Mouse (Mus musculus) liver, embryonic 16.5 days (tissue): ENCODE measurements around the gene Zdhhc9. TPM values are rescaled to one million over a fixed set of nuclear protein-coding genes. Genes with fewer than 3 reads are reported as not detected.

Source experiments
- ATAC-seq: fragments of 200-750 bp; cut with Nextera tagmentation; 2 replicates; pipeline ENCODE4 v1.8.0; 2017; ENCODE audit warnings: low read depth, mild to moderate bottlenecking, moderate number of reproducible peaks, moderate library complexity
- H3K27ac ChIP-seq: fragments of 300-500 bp; sonication (generic); 2 replicates; pipeline ENCODE4 v1.5.1; 2014; ENCODE audit warnings: mild to moderate bottlenecking, low read length
- H3K27me3 ChIP-seq: fragments of 300-500 bp; sonication (generic); 2 replicates; pipeline ENCODE4 v1.6.1; 2014; ENCODE audit warnings: low read depth, low read length, mixed read lengths; ENCODE audit not compliant: control insufficient read depth, insufficient read depth
- H3K36me3 ChIP-seq: fragments of 300-500 bp; sonication (generic); 2 replicates; pipeline ENCODE4 v1.6.1; 2014; ENCODE audit warnings: mild to moderate bottlenecking; ENCODE audit not compliant: control insufficient read depth, insufficient read depth
- H3K4me1 ChIP-seq: fragments of 300-500 bp; sonication (generic); 2 replicates; pipeline ENCODE4 v1.6.1; 2014; ENCODE audit warnings: low read depth, low read length, mixed read lengths; ENCODE audit not compliant: control insufficient read depth
- H3K4me2 ChIP-seq: fragments of 300-500 bp; sonication (generic); 2 replicates; pipeline ENCODE4 v1.6.1; 2014; ENCODE audit warnings: low read depth, low read length, mixed read lengths
- H3K4me3 ChIP-seq: fragments of 300-500 bp; sonication (generic); 2 replicates; pipeline ENCODE4 v1.5.1; 2014; ENCODE audit warnings: low read depth, mild to moderate bottlenecking, low read length
- H3K9ac ChIP-seq: fragments of 300-500 bp; sonication (generic); 2 replicates; pipeline ENCODE4 v1.6.1; 2014; ENCODE audit warnings: low read depth, low read length
- H3K9me3 ChIP-seq: fragments of 300-500 bp; sonication (generic); replicated peaks from 2 replicates; pipeline ENCODE4 v1.6.1; 2016; ENCODE audit warnings: low read length; ENCODE audit not compliant: control insufficient read depth
- WGBS: fragments of 180-500 bp; shearing (Covaris S2); extraction: QIAGEN DNeasy Blood & Tissue Kit; methylation state at CpG from one replicate; pipeline ENCODE4 v1.1.7; 2014; ENCODE audit not compliant: insufficient replicate concordance; 5-methylcytosine and 5-hydroxymethylcytosine counted together
- polyA plus RNA-seq: library from polyadenylated mRNA; unstranded; fragments of >200 nt; fragmentation: Nextera tagmentation; extraction: Ambion mirVana; gene quantifications from 2 replicates; pipeline ENCODE4 v1.2.1, GENCODE M21; 2015

Zdhhc9 gene
- polyA plus RNA-seq, 1 experiment from 2014 or later, result 3.1 TPM

- H3K27me3 ChIP-seq, result no peaks in the 10 kb centered on the region
- H3K27ac ChIP-seq, result peak overlapping the region; percentile 70
- H3K4me2 ChIP-seq, result no peak overlapping the region
- H3K36me3 ChIP-seq, result no peaks in the 10 kb centered on the region
- H3K9me3 ChIP-seq, result no peaks in the 10 kb centered on the region
- WGBS, result 19% methylated on average over 3 of the region's 3 CpGs
- no peak for ATAC-seq
- no peak overlapping the region for H3K4me3 ChIP-seq
- peaks cover 33% of the 10 kb centered on the region for H3K4me1 ChIP-seq
- H3K9ac ChIP-seq, result no peak overlapping the region
Observed at GRCm38 (mm10) chrX:48140286-48140877, 68.3 kb downstream of the Zdhhc9 start.

GRCm38 (mm10) chrX:48139368-48140285, 69.1 kb downstream of the Zdhhc9 start:
- Histone ChIP-seq H3K4me3 (peak overlapping the region; percentile 5; the same call in 1 of the 2 replicates), H3K4me1 (peaks cover 33% of the 10 kb centered on the region), H3K27ac (peak overlapping the region; percentile 81; the same call in 1 of the 2 replicates), H3K27me3 (no peaks in the 10 kb centered on the region), H3K9me3 (no peaks in the 10 kb centered on the region), H3K36me3 (no peaks in the 10 kb centered on the region), H3K4me2 (peak overlapping the region; percentile 38), H3K9ac (no peak overlapping the region; the same call in 1 of the 2 replicates)
- 33% methylated on average over 14 of the region's 14 CpGs for WGBS
- ATAC-seq, result no peak

GRCm38 (mm10) chrX:48138539-48139275, 70.0 kb downstream of the Zdhhc9 start:
- Histone ChIP-seq H3K27ac (peak overlapping the region; percentile 81), H3K9me3 (no peaks in the 10 kb centered on the region), H3K4me3 (no peak overlapping the region), H3K4me1 (peaks cover 33% of the 10 kb centered on the region), H3K36me3 (no peaks in the 10 kb centered on the region), H3K4me2 (peak overlapping the region; percentile 38), H3K27me3 (no peaks in the 10 kb centered on the region), H3K9ac (no peak overlapping the region; the same call in 1 of the 2 replicates)
- WGBS, result 22% methylated on average over 7 of the region's 7 CpGs
- ATAC-seq, result peak; percentile 90

- Histone ChIP-seq H3K4me1 (peaks cover 32% of the 10 kb centered on the region), H3K36me3 (no peaks in the 10 kb centered on the region), H3K27me3 (no peaks in the 10 kb centered on the region), H3K27ac (peak overlapping the region; percentile 81), H3K9me3 (no peaks in the 10 kb centered on the region), H3K4me3 (no peak overlapping the region), H3K4me2 (peak overlapping the region; percentile 0; the same call in 1 of the 2 replicates), H3K9ac (no peak overlapping the region)
- WGBS, result 45% methylated on average over 6 of the region's 6 CpGs
- ATAC-seq, result peak; percentile 44
Observed at GRCm38 (mm10) chrX:48138011-48138410, 70.7 kb downstream of the Zdhhc9 start.

- Histone ChIP-seq H3K4me3 (no peak overlapping the region), H3K27me3 (no peaks in the 10 kb centered on the region), H3K4me1 (peaks cover 30% of the 10 kb centered on the region), H3K9ac (no peak overlapping the region), H3K36me3 (no peaks in the 10 kb centered on the region), H3K4me2 (no peak overlapping the region), H3K9me3 (no peaks in the 10 kb centered on the region), H3K27ac (no peak overlapping the region)
- no peak for ATAC-seq
- WGBS, result 56% methylated on average over 4 of the region's 4 CpGs
Observed at GRCm38 (mm10) chrX:48136935-48137334, 71.7 kb downstream of the Zdhhc9 start.

- ATAC-seq, result no peak
- 45% methylated on average over 1 of the region's 1 CpGs for WGBS
- Histone ChIP-seq H3K4me3 (no peak overlapping the region), H3K36me3 (no peaks in the 10 kb centered on the region), H3K9me3 (no peaks in the 10 kb centered on the region), H3K9ac (no peak overlapping the region), H3K27me3 (no peaks in the 10 kb centered on the region), H3K4me1 (no peaks in the 10 kb centered on the region; the same call in 1 of the 2 replicates), H3K27ac (no peak overlapping the region), H3K4me2 (no peak overlapping the region)
Observed at GRCm38 (mm10) chrX:48129167-48129566, 79.5 kb downstream of the Zdhhc9 start.

GRCm38 (mm10) chrX:48127502-48128218, 81.0 kb downstream of the Zdhhc9 start:
- 54% methylated on average over 6 of the region's 6 CpGs for WGBS
- no peak overlapping the region for H3K4me3 ChIP-seq
- H3K36me3 ChIP-seq, result no peaks in the 10 kb centered on the region
- no peak for ATAC-seq
- H3K4me2 ChIP-seq, result no peak overlapping the region
- H3K9ac ChIP-seq, result no peak overlapping the region
- H3K27ac ChIP-seq, result no peak overlapping the region
- H3K4me1 ChIP-seq, result no peaks in the 10 kb centered on the region; the same call in 1 of the 2 replicates
- no peaks in the 10 kb centered on the region for H3K9me3 ChIP-seq
- H3K27me3 ChIP-seq, result no peaks in the 10 kb centered on the region

GRCm38 (mm10) chrX:48126903-48127476, 81.7 kb downstream of the Zdhhc9 start:
- Histone ChIP-seq H3K4me3 (no peak overlapping the region), H3K27me3 (no peaks in the 10 kb centered on the region), H3K27ac (no peak overlapping the region), H3K4me1 (no peaks in the 10 kb centered on the region; the same call in 1 of the 2 replicates), H3K9ac (no peak overlapping the region), H3K4me2 (no peak overlapping the region), H3K9me3 (no peaks in the 10 kb centered on the region), H3K36me3 (no peaks in the 10 kb centered on the region)
- 57% methylated on average over 6 of the region's 6 CpGs for WGBS
- no peak for ATAC-seq
